Mouse (Mus musculus) kidney, adult 2 months (tissue): Measurements from ENCODE around the gene Cdh13. TPM values are rescaled to one million over a fixed set of nuclear protein-coding genes. Genes with fewer than 3 reads are reported as not detected.

Source experiments
- DNase-seq: peaks from one replicate; pipeline ENCODE4 v3.0.0; 2021
- H3K27ac ChIP-seq: fragments of 200-500 bp; 2 replicates; pipeline ENCODE4 v1.5.1; 2012; ENCODE audit warnings: low read depth, low read length, control low read depth, inconsistent platforms; ENCODE audit not compliant: insufficient read depth
- H3K27me3 ChIP-seq: fragments of 200-500 bp; replicated peaks from 2 replicates; pipeline ENCODE4 v1.6.1; 2012; ENCODE audit warnings: mild to moderate bottlenecking, moderate library complexity, low read length, inconsistent platforms; ENCODE audit not compliant: control insufficient read depth, insufficient read depth
- H3K36me3 ChIP-seq: fragments of 200-500 bp; 2 replicates; pipeline ENCODE4 v1.6.1; 2012; ENCODE audit warnings: mild to moderate bottlenecking, moderate library complexity, low read length, inconsistent platforms; ENCODE audit not compliant: control insufficient read depth, insufficient read depth
- H3K4me1 ChIP-seq: fragments of 200-500 bp; 2 replicates; pipeline ENCODE4 v1.6.1; 2011; ENCODE audit warnings: low read length; ENCODE audit not compliant: control insufficient read depth, insufficient read depth
- H3K4me3 ChIP-seq: fragments of 200-500 bp; 2 replicates; pipeline ENCODE4 v1.5.1; 2011; ENCODE audit warnings: mild to moderate bottlenecking, low read depth, low read length, control low read depth; ENCODE audit not compliant: insufficient read depth
- CTCF ChIP-seq: fragments of 200-500 bp; conservative IDR thresholded peaks from 2 replicates; pipeline ENCODE4 v1.5.1; 2011; ENCODE audit warnings: low read depth, mild to moderate bottlenecking, control low read depth, low read length, moderate library complexity, mixed read lengths; ENCODE audit not compliant: insufficient read depth, insufficient read length
- POLR2A ChIP-seq: fragments of 200-500 bp; IDR thresholded peaks from one replicate; pipeline ENCODE4 v1.6.1; 2011; ENCODE audit warnings: low read depth, low read length, control low read depth
- WGBS: fragments of 180-500 bp; shearing (Covaris S2); methylation state at CpG from one replicate; pipeline ENCODE4 v1.1.7; 2018; 5-methylcytosine and 5-hydroxymethylcytosine counted together
- polyA plus RNA-seq: library from polyadenylated mRNA; depleted of rRNA; stranded (reverse); fragments of >200 nt; gene quantifications from 2 replicates; pipeline ENCODE4 v1.2.3, GENCODE M21; 2012

The Cdh13 gene
- polyA plus RNA-seq, 1 experiment, result 11.6 TPM

- WGBS, result 85% methylated on average over 3 of the region's 3 CpGs
- no peak for TF ChIP-seq POLR2A
- TF ChIP-seq CTCF, result no peak
- Histone ChIP-seq H3K4me1 (no peaks in the 10 kb centered on the region), H3K36me3 (no peaks in the 10 kb centered on the region), H3K27me3 (no peaks in the 10 kb centered on the region), H3K4me3 (no peak overlapping the region), H3K27ac (no peak overlapping the region)
- DNase-seq, result no peak
Observed at GRCm38 (mm10) chr8:119112861-119113260, 829.3 kb downstream of the Cdh13 start.

GRCm38 (mm10) chr8:119121236-119121635, 837.7 kb downstream of the Cdh13 start:
- 45% methylated on average over 13 of the region's 13 CpGs for WGBS
- Histone ChIP-seq H3K4me3 (no peak overlapping the region), H3K36me3 (no peaks in the 10 kb centered on the region), H3K27ac (no peak overlapping the region), H3K27me3 (no peaks in the 10 kb centered on the region), H3K4me1 (no peaks in the 10 kb centered on the region)
- TF ChIP-seq CTCF (no peak), POLR2A (no peak)
- DNase-seq, result no peak

GRCm38 (mm10) chr8:119127841-119128240, 844.3 kb downstream of the Cdh13 start:
- 56% methylated on average over 8 of the region's 8 CpGs for WGBS
- no peaks in the 10 kb centered on the region for H3K27me3 ChIP-seq
- TF ChIP-seq POLR2A (no peak), CTCF (no peak)
- H3K4me1 ChIP-seq, result no peaks in the 10 kb centered on the region
- H3K4me3 ChIP-seq, result no peak overlapping the region
- DNase-seq, result no peak
- H3K36me3 ChIP-seq, result no peaks in the 10 kb centered on the region
- H3K27ac ChIP-seq, result no peak overlapping the region

- Histone ChIP-seq H3K27ac (no peak overlapping the region), H3K4me3 (no peak overlapping the region), H3K4me1 (no peaks in the 10 kb centered on the region), H3K27me3 (no peaks in the 10 kb centered on the region), H3K36me3 (no peaks in the 10 kb centered on the region)
- WGBS, result 75% methylated on average over 3 of the region's 3 CpGs
- TF ChIP-seq CTCF (no peak), POLR2A (no peak)
- DNase-seq, result no peak
Observed at GRCm38 (mm10) chr8:119128266-119128665, 844.7 kb downstream of the Cdh13 start.

GRCm38 (mm10) chr8:119156454-119156921, 873.0 kb downstream of the Cdh13 start:
- no peak for TF ChIP-seq CTCF
- no peak for TF ChIP-seq POLR2A
- Histone ChIP-seq H3K27me3 (no peaks in the 10 kb centered on the region), H3K4me3 (no peak overlapping the region), H3K27ac (no peak overlapping the region), H3K4me1 (no peaks in the 10 kb centered on the region), H3K36me3 (no peaks in the 10 kb centered on the region)
- no peak for DNase-seq
- WGBS, result 38% methylated on average over 6 of the region's 6 CpGs

- WGBS, result 76% methylated on average over 5 of the region's 5 CpGs
- no peak overlapping the region for H3K27ac ChIP-seq
- H3K4me3 ChIP-seq, result no peak overlapping the region
- H3K36me3 ChIP-seq, result no peaks in the 10 kb centered on the region
- no peak for DNase-seq
- H3K4me1 ChIP-seq, result no peaks in the 10 kb centered on the region
- TF ChIP-seq CTCF (no peak), POLR2A (no peak)
- H3K27me3 ChIP-seq, result no peaks in the 10 kb centered on the region
Observed at GRCm38 (mm10) chr8:119158628-119159027, 875.1 kb downstream of the Cdh13 start.

- TF ChIP-seq POLR2A (no peak), CTCF (no peak)
- Histone ChIP-seq H3K27me3 (no peaks in the 10 kb centered on the region), H3K4me3 (no peak overlapping the region), H3K36me3 (no peaks in the 10 kb centered on the region), H3K27ac (no peak overlapping the region), H3K4me1 (no peaks in the 10 kb centered on the region)
- no peak for DNase-seq
- WGBS, result 36% methylated on average over 8 of the region's 8 CpGs
Observed at GRCm38 (mm10) chr8:119159794-119160193, 876.3 kb downstream of the Cdh13 start.
